In the genomic region with DNA sequence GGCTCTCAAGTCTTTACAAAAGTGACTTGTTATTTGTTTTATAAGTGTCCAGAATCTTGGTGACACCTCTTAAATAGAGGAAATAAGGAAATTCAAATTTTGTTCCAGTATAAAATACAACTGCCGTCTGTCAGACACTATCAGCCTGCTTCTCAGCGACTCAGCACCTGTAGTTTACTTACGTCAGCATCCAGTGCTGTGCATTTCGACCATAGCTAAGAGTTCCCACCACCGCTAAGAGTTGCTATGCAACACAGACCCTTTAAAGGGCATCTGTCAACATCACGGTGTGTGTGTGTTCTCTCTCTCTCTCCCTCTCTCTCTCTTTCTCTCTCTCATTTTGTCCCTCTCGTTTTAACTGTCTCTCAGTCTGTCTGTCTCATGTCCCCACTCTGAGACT, we compare ENCODE assay signal across 7 mouse cellular contexts.
DNase-seq lines count a peak whose midpoint lies in the region; ATAC-seq and TF ChIP-seq lines count a peak whose summit lies in the region.

No protein-coding gene starts in this region.

- no peaks in the 10 kb centered on the region for H3K27me3 ChIP-seq in forebrain, embryonic 13.5 days
- H3K27me3 ChIP-seq in limb, embryonic 14.5 days (ENCODE audit: control insufficient read depth, insufficient read depth, low read length) = no peaks in the 10 kb centered on the region
- H3K27me3 ChIP-seq in stomach, embryonic 16.5 days (ENCODE audit: control insufficient read depth, insufficient read depth, low read length) = no peaks in the 10 kb centered on the region

- peak; percentile 46 for DNase-seq in retina, postnatal 1 day
- DNase-seq in retina, embryonic 14.5 days (ENCODE audit: low spot score) = no peak
- no peak for DNase-seq in limb, embryonic 14.5 days (ENCODE audit: low spot score)
- DNase-seq in urinary bladder, postnatal 36 days (ENCODE audit: low spot score in 2 of 2) = no peak
- DNase-seq in layer of hippocampus, adult 11-12 months (ENCODE audit: low spot score) = no peak

- H3K4me2 ChIP-seq in forebrain, embryonic 13.5 days = peak overlapping the region; percentile 88
- H3K4me2 ChIP-seq in limb, embryonic 14.5 days (replicated peaks; ENCODE audit: low read depth, low read length, severe bottlenecking) = peak overlapping the region; percentile 77
- peak overlapping the region; percentile 79 for H3K4me2 ChIP-seq in stomach, embryonic 16.5 days (ENCODE audit: low read depth, low read length)

- no peak overlapping the region for H3K27ac ChIP-seq in forebrain, embryonic 13.5 days
- no peak overlapping the region for H3K27ac ChIP-seq in limb, embryonic 14.5 days (replicated peaks; ENCODE audit: low read depth, low read length)
- no peak overlapping the region for H3K27ac ChIP-seq in stomach, embryonic 16.5 days (ENCODE audit: low read length)

- 21% methylated on average over 7 of the region's 7 CpGs for WGBS in forebrain, embryonic 13.5 days
- 28% methylated on average over 7 of the region's 7 CpGs for WGBS in limb, embryonic 14.5 days
- WGBS in stomach, embryonic 16.5 days = 26% methylated on average over 7 of the region's 7 CpGs

- no peaks in the 10 kb centered on the region for H3K9me3 ChIP-seq in forebrain, embryonic 13.5 days (replicated peaks)
- no peaks in the 10 kb centered on the region for H3K9me3 ChIP-seq in limb, embryonic 14.5 days (ENCODE audit: control insufficient read depth, low read length)
- no peaks in the 10 kb centered on the region for H3K9me3 ChIP-seq in stomach, embryonic 16.5 days (replicated peaks; ENCODE audit: control insufficient read depth, low read length)

- TF ChIP-seq POLR2A in limb, embryonic 14.5 days (IDR thresholded peaks at IDR 0.05; ENCODE audit: borderline replicate concordance, extremely low read depth, insufficient read depth, insufficient read length) = no peak

- H3K4me3 ChIP-seq in forebrain, embryonic 13.5 days = peak overlapping the region; percentile 43; the same call in 1 of the 2 replicates
- H3K4me3 ChIP-seq in limb, embryonic 14.5 days (replicated peaks; ENCODE audit: low read length) = peak overlapping the region; percentile 40; the same call in 1 of the 2 replicates
- H3K4me3 ChIP-seq in stomach, embryonic 16.5 days (replicated peaks; ENCODE audit: low read length) = peak overlapping the region; percentile 46; the same call in 1 of the 2 replicates

- peak; percentile 54; the same call in 1 of the 2 replicates for ATAC-seq in forebrain, embryonic 13.5 days
- ATAC-seq in limb, embryonic 14.5 days (ENCODE audit: low FRiP score, low read depth) = no peak
- ATAC-seq in stomach, embryonic 16.5 days (ENCODE audit: insufficient read depth, low FRiP score) = no peak

- H3K36me3 ChIP-seq in forebrain, embryonic 13.5 days (ENCODE audit: poor library complexity, severe bottlenecking) = no peaks in the 10 kb centered on the region
- no peaks in the 10 kb centered on the region for H3K36me3 ChIP-seq in limb, embryonic 14.5 days (ENCODE audit: control insufficient read depth, insufficient read depth, low read length)
- H3K36me3 ChIP-seq in stomach, embryonic 16.5 days (ENCODE audit: control insufficient read depth, insufficient read depth, low read length) = no peaks in the 10 kb centered on the region

- H3K9ac ChIP-seq in forebrain, embryonic 13.5 days = no peak overlapping the region
- H3K9ac ChIP-seq in limb, embryonic 14.5 days (ENCODE audit: low read depth, low read length, severe bottlenecking) = no peak overlapping the region
- H3K9ac ChIP-seq in stomach, embryonic 16.5 days (ENCODE audit: low read length) = no peak overlapping the region

- H3K4me1 ChIP-seq in forebrain, embryonic 13.5 days = peaks cover 36% of the 10 kb centered on the region
- H3K4me1 ChIP-seq in limb, embryonic 14.5 days (ENCODE audit: control insufficient read depth, insufficient read depth, low read length) = peaks cover 20% of the 10 kb centered on the region; the same call in 1 of the 2 replicates
- peaks cover 15% of the 10 kb centered on the region; the same call in 1 of the 2 replicates for H3K4me1 ChIP-seq in stomach, embryonic 16.5 days (ENCODE audit: control insufficient read depth, insufficient read depth, low read length)
